Mouse (Mus musculus): ENCODE data around the gene Cacna1s.

GRCm38 (mm10) chr1:136018390-136019189, 34.0 kb upstream of the Cacna1s start:
- TF ChIP-seq CTCF (IDR thresholded peaks at IDR 0.05; ENCODE audit: control insufficient read depth, insufficient read depth, low read length) (no peak), POLR2A (IDR thresholded peaks at IDR 0.05; ENCODE audit: borderline replicate concordance, control insufficient read depth, low read depth, low read length) (no peak)
